Mouse (Mus musculus): ENCODE results near the gene Cckbr. TPM values are rescaled to one million over a fixed set of nuclear protein-coding genes. Genes with fewer than 3 reads are reported as not detected.
"Not testable (repeated sequence)": the region's sequence is repeated elsewhere in the genome, so short reads cannot be mapped to it uniquely, and the experiment has no call there.

Cckbr gene
- polyA plus RNA-seq, 1 experiment from 2014 or later, result 0.92 TPM

- no peaks in the 10 kb centered on the region for H3K9me3 ChIP-seq (replicated peaks)
- H3K27ac ChIP-seq, result no peak overlapping the region
- no peaks in the 10 kb centered on the region for H3K36me3 ChIP-seq
- no peak for ATAC-seq (ENCODE audit: low FRiP score)
- 78% methylated on average over 3 of the region's 3 CpGs for WGBS
- no peaks in the 10 kb centered on the region for H3K4me1 ChIP-seq
- H3K4me3 ChIP-seq, result no peak overlapping the region
- H3K27me3 ChIP-seq, result no peaks in the 10 kb centered on the region
- H3K9ac ChIP-seq, result no peak overlapping the region
- no peak overlapping the region for H3K4me2 ChIP-seq (replicated peaks)
These were observed 19.5 kb downstream of the Cckbr start for GRCm38 (mm10) chr7:105445076-105445475.

GRCm38 (mm10) chr7:105453345-105453744, 27.8 kb downstream of the Cckbr start:
- H3K4me3 ChIP-seq; H3K27me3 ChIP-seq; H3K36me3 ChIP-seq; ATAC-seq (ENCODE audit: low FRiP score); H3K4me1 ChIP-seq; H3K9me3 ChIP-seq (replicated peaks); H3K9ac ChIP-seq; H3K4me2 ChIP-seq (replicated peaks); H3K27ac ChIP-seq: not testable (repeated sequence)
- 95% methylated on average over 4 of the region's 4 CpGs for WGBS

GRCm38 (mm10) chr7:105458546-105458945, 33.0 kb downstream of the Cckbr start:
- no peak overlapping the region for H3K27ac ChIP-seq
- H3K9ac ChIP-seq, result no peak overlapping the region
- no peaks in the 10 kb centered on the region for H3K4me1 ChIP-seq
- no peaks in the 10 kb centered on the region for H3K27me3 ChIP-seq
- no peak for ATAC-seq (ENCODE audit: low FRiP score)
- no peak overlapping the region for H3K4me3 ChIP-seq
- no peaks in the 10 kb centered on the region for H3K36me3 ChIP-seq
- H3K4me2 ChIP-seq (replicated peaks), result no peak overlapping the region
- H3K9me3 ChIP-seq (replicated peaks), result no peaks in the 10 kb centered on the region

GRCm38 (mm10) chr7:105465505-105465904, 40.0 kb downstream of the Cckbr start:
- H3K9ac ChIP-seq; H3K27me3 ChIP-seq; H3K4me2 ChIP-seq (replicated peaks); ATAC-seq (ENCODE audit: low FRiP score); H3K27ac ChIP-seq; H3K36me3 ChIP-seq; H3K4me1 ChIP-seq; H3K9me3 ChIP-seq (replicated peaks); H3K4me3 ChIP-seq: not testable (repeated sequence)
- 88% methylated on average over 5 of the region's 5 CpGs for WGBS

- H3K9ac ChIP-seq, result no peak overlapping the region
- H3K27me3 ChIP-seq, result no peaks in the 10 kb centered on the region
- WGBS, result 45% methylated on average over 1 of the region's 1 CpGs
- ATAC-seq (ENCODE audit: low FRiP score), result no peak
- H3K36me3 ChIP-seq, result no peaks in the 10 kb centered on the region
- H3K27ac ChIP-seq, result no peak overlapping the region
- no peak overlapping the region for H3K4me2 ChIP-seq (replicated peaks)
- no peak overlapping the region for H3K4me3 ChIP-seq
- H3K4me1 ChIP-seq, result no peaks in the 10 kb centered on the region
- H3K9me3 ChIP-seq (replicated peaks), result no peaks in the 10 kb centered on the region
These were observed 47.1 kb downstream of the Cckbr start for GRCm38 (mm10) chr7:105472607-105473006.

- no peak overlapping the region for H3K4me3 ChIP-seq
- H3K4me1 ChIP-seq, result peaks cover 3% of the 10 kb centered on the region; the same call in 1 of the 2 replicates
- no peaks in the 10 kb centered on the region for H3K36me3 ChIP-seq
- no peak overlapping the region for H3K4me2 ChIP-seq (replicated peaks)
- no peaks in the 10 kb centered on the region for H3K27me3 ChIP-seq
- no peak overlapping the region for H3K9ac ChIP-seq
- H3K27ac ChIP-seq, result no peak overlapping the region
- WGBS, result 79% methylated on average over 4 of the region's 4 CpGs
- ATAC-seq (ENCODE audit: low FRiP score), result no peak
- no peaks in the 10 kb centered on the region for H3K9me3 ChIP-seq (replicated peaks)
These were observed 49.3 kb downstream of the Cckbr start for GRCm38 (mm10) chr7:105474771-105475315.

GRCm38 (mm10) chr7:105475396-105475949, 49.9 kb downstream of the Cckbr start:
- H3K4me2 ChIP-seq (replicated peaks), result no peak overlapping the region
- H3K4me1 ChIP-seq, result peaks cover 6% of the 10 kb centered on the region; the same call in 1 of the 2 replicates
- WGBS, result 84% methylated on average over 7 of the region's 7 CpGs
- no peaks in the 10 kb centered on the region for H3K9me3 ChIP-seq (replicated peaks)
- no peak overlapping the region for H3K4me3 ChIP-seq
- no peak for ATAC-seq (ENCODE audit: low FRiP score)
- no peak overlapping the region for H3K9ac ChIP-seq
- no peaks in the 10 kb centered on the region for H3K27me3 ChIP-seq
- H3K27ac ChIP-seq, result no peak overlapping the region
- H3K36me3 ChIP-seq, result no peaks in the 10 kb centered on the region

GRCm38 (mm10) chr7:105476683-105477432, 51.3 kb downstream of the Cckbr start:
- Histone ChIP-seq H3K4me2 (replicated peaks) (no peak overlapping the region), H3K4me1 (peaks cover 14% of the 10 kb centered on the region), H3K4me3 (no peak overlapping the region), H3K27me3 (peaks cover 10% of the 10 kb centered on the region), H3K36me3 (no peaks in the 10 kb centered on the region), H3K9ac (no peak overlapping the region), H3K27ac (no peak overlapping the region), H3K9me3 (replicated peaks) (no peaks in the 10 kb centered on the region)
- ATAC-seq (ENCODE audit: low FRiP score), result no peak
- 82% methylated on average over 10 of the region's 10 CpGs for WGBS

- ATAC-seq (ENCODE audit: low FRiP score), result no peak
- Histone ChIP-seq H3K36me3 (no peaks in the 10 kb centered on the region), H3K9ac (no peak overlapping the region), H3K27ac (no peak overlapping the region), H3K9me3 (replicated peaks) (no peaks in the 10 kb centered on the region), H3K4me1 (peaks cover 16% of the 10 kb centered on the region), H3K4me3 (no peak overlapping the region), H3K4me2 (replicated peaks) (no peak overlapping the region), H3K27me3 (peaks cover 10% of the 10 kb centered on the region)
- WGBS, result 94% methylated on average over 1 of the region's 1 CpGs
These were observed 51.8 kb downstream of the Cckbr start for GRCm38 (mm10) chr7:105477433-105477700.

GRCm38 (mm10) chr7:105477841-105478240, 52.3 kb downstream of the Cckbr start:
- Histone ChIP-seq H3K9me3 (replicated peaks) (no peaks in the 10 kb centered on the region), H3K36me3 (no peaks in the 10 kb centered on the region), H3K4me1 (peaks cover 19% of the 10 kb centered on the region), H3K4me2 (replicated peaks) (no peak overlapping the region), H3K4me3 (no peak overlapping the region), H3K9ac (no peak overlapping the region), H3K27ac (no peak overlapping the region), H3K27me3 (peaks cover 10% of the 10 kb centered on the region)
- ATAC-seq (ENCODE audit: low FRiP score), result no peak
- 62% methylated on average over 3 of the region's 3 CpGs for WGBS

- no peaks in the 10 kb centered on the region for H3K36me3 ChIP-seq
- no peak overlapping the region for H3K4me2 ChIP-seq (replicated peaks)
- H3K4me1 ChIP-seq, result peaks cover 19% of the 10 kb centered on the region
- no peak overlapping the region for H3K9ac ChIP-seq
- H3K9me3 ChIP-seq (replicated peaks), result no peaks in the 10 kb centered on the region
- H3K4me3 ChIP-seq, result no peak overlapping the region
- ATAC-seq (ENCODE audit: low FRiP score), result no peak
- H3K27ac ChIP-seq, result no peak overlapping the region
- 80% methylated on average over 8 of the region's 8 CpGs for WGBS
- H3K27me3 ChIP-seq, result peaks cover 13% of the 10 kb centered on the region
These were observed 52.8 kb downstream of the Cckbr start for GRCm38 (mm10) chr7:105478344-105478743.

- Histone ChIP-seq H3K4me1 (peaks cover 19% of the 10 kb centered on the region), H3K4me3 (no peak overlapping the region), H3K4me2 (replicated peaks) (no peak overlapping the region), H3K27me3 (peaks cover 13% of the 10 kb centered on the region), H3K36me3 (no peaks in the 10 kb centered on the region), H3K27ac (no peak overlapping the region), H3K9me3 (replicated peaks) (no peaks in the 10 kb centered on the region), H3K9ac (no peak overlapping the region)
- WGBS, result 88% methylated on average over 6 of the region's 6 CpGs
- no peak for ATAC-seq (ENCODE audit: low FRiP score)
These were observed 53.7 kb downstream of the Cckbr start for GRCm38 (mm10) chr7:105479232-105479631.

GRCm38 (mm10) chr7:105480081-105480480, 54.5 kb downstream of the Cckbr start:
- no peak overlapping the region for H3K9ac ChIP-seq
- peaks cover 13% of the 10 kb centered on the region for H3K27me3 ChIP-seq
- no peak overlapping the region for H3K27ac ChIP-seq
- ATAC-seq (ENCODE audit: low FRiP score), result no peak
- H3K4me2 ChIP-seq (replicated peaks), result 0 out of 2 replicates have a peak overlapping the region, but pooled peaks have one; percentile 75
- WGBS, result 30% methylated on average over 5 of the region's 5 CpGs
- H3K36me3 ChIP-seq, result no peaks in the 10 kb centered on the region
- H3K9me3 ChIP-seq (replicated peaks), result no peaks in the 10 kb centered on the region
- H3K4me1 ChIP-seq, result peaks cover 19% of the 10 kb centered on the region
- H3K4me3 ChIP-seq, result no peak overlapping the region
